Comparison of ENCODE assay signal across 19 mouse cellular contexts in the genomic region with DNA sequence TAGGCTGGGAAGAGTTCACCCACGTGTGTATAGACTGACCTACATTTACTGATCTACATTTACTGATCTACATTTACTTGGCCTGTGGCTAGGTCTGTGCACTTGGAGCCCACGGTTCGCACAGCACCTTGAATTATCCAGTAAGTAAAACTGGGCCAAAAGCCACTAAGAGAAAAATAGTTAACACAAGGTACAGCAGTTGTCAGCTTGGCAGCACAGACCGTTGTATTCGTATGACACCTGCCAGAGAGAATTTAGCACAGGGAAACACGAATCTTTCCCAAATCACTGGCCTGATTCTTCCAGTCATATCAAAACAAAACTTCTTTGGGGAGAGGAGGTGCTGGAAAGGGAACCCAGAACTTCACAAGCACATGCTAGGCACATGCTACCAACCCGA. TPM values are rescaled to one million over a fixed set of nuclear protein-coding genes. Genes with fewer than 3 reads are reported as not detected.
"Had no signal": no experiment of that assay in that cellular context is flagged by ENCODE, and none has a peak within 500 bp of the region (broad histone marks: within the 10 kb centered on the region; RNA-seq: fewer than 3 reads in every experiment).

No protein-coding gene starts in this region.

- H3K36me3 ChIP-seq: neural tube, embryonic 13.5 days; neural tube, embryonic 15.5 days; stomach, embryonic 15.5 days had no signal

- H3K27me3 ChIP-seq: stomach, embryonic 15.5 days had no signal

- H3K9me3 ChIP-seq: neural tube, embryonic 13.5 days; neural tube, embryonic 15.5 days; stomach, embryonic 15.5 days had no signal

- DNase-seq: retina, postnatal 1 day; right cerebral cortex, adult 18-20 months; right cerebral cortex, postnatal 14 days; right cerebral cortex, postnatal 4 days; spleen, adult 18-20 months; thymus, adult 18-20 months; thymus, adult 2 months; thymus, postnatal 14 days; thymus, postnatal 25 days; thymus, postnatal 36 days; thymus, postnatal 4 days had no signal

- H3K4me2 ChIP-seq: neural tube, embryonic 13.5 days; neural tube, embryonic 15.5 days; stomach, embryonic 15.5 days had no signal

- H3K4me3 ChIP-seq: neural tube, embryonic 13.5 days; neural tube, embryonic 15.5 days; stomach, embryonic 15.5 days had no signal

- H3K27ac ChIP-seq: neural tube, embryonic 13.5 days; neural tube, embryonic 15.5 days; stomach, embryonic 15.5 days; stomach, postnatal 0 days had no signal

- H3K9ac ChIP-seq: neural tube, embryonic 13.5 days; neural tube, embryonic 15.5 days; stomach, embryonic 15.5 days had no signal

RNA-seq across cellular contexts. Expression of gene 6030445D17Rik, which starts 3.8 kb away (rescaled TPM):
- total RNA-seq: neutrophil, adult 5-6 weeks had no signal
- polyA plus RNA-seq: testis, adult 2 months had no signal

RNA-seq across cellular contexts. Expression of gene Htr1d, which starts 35.0 kb away (rescaled TPM):
- total RNA-seq: neutrophil, adult 5-6 weeks had no signal
- polyA plus RNA-seq: spleen, adult 2 months; thymus, postnatal 0 days had no signal
